Mouse (Mus musculus) lung, postnatal 25 days (tissue): ENCODE measurements around the gene Pck2.
A peak's percentile ranks its signal among the peaks of the same experiment; 100 is the strongest.

Experiments used
- DNase-seq: peaks from one replicate; pipeline ENCODE4 v3.0.0; 2022; ENCODE audit warnings: low spot score

The Pck2 gene

GRCm38 (mm10) chr14:55575711-55576110, 35.6 kb downstream of the Pck2 start:
- DNase-seq = no peak

GRCm38 (mm10) chr14:55576376-55576775, 36.3 kb downstream of the Pck2 start:
- peak; percentile 55 for DNase-seq

- DNase-seq = peak; percentile 90
Measured at GRCm38 (mm10) chr14:55577871-55578667, 38.0 kb downstream of the Pck2 start, which contains the start of gene Psme1. Gene Psme1, plus strand, starts transcription at chr14:55578123.

- DNase-seq = peak; percentile 36
Measured at GRCm38 (mm10) chr14:55578668-55579269, 38.7 kb downstream of the Pck2 start.

- DNase-seq = no peak
Measured at GRCm38 (mm10) chr14:55579511-55580496, 39.7 kb downstream of the Pck2 start.

- DNase-seq = no peak
Measured at GRCm38 (mm10) chr14:55580731-55581130, 40.7 kb downstream of the Pck2 start.

- DNase-seq = no peak
Measured at GRCm38 (mm10) chr14:55581981-55582681, 42.1 kb downstream of the Pck2 start.

- no peak for DNase-seq
Measured at GRCm38 (mm10) chr14:55584303-55584701, 44.2 kb downstream of the Pck2 start.

GRCm38 (mm10) chr14:55584702-55585565, 44.9 kb downstream of the Pck2 start, which contains the start of gene Emc9:
Gene Emc9, minus strand, starts transcription at chr14:55585302.
- DNase-seq = peak; percentile 87

- DNase-seq = no peak
Measured at GRCm38 (mm10) chr14:55585566-55585960, 45.5 kb downstream of the Pck2 start.

- no peak for DNase-seq
Measured at GRCm38 (mm10) chr14:55586149-55586548, 46.1 kb downstream of the Pck2 start.

- DNase-seq = no peak
Measured at GRCm38 (mm10) chr14:55589271-55589670, 49.2 kb downstream of the Pck2 start.

- no peak for DNase-seq
Measured at GRCm38 (mm10) chr14:55589771-55590448, 49.8 kb downstream of the Pck2 start.

- peak; percentile 98 for DNase-seq
Measured at GRCm38 (mm10) chr14:55590748-55591330, 50.8 kb downstream of the Pck2 start, which contains the start of gene Psme2. Gene Psme2, minus strand, starts transcription at chr14:55591113.

- DNase-seq = peak; percentile 99
Measured at GRCm38 (mm10) chr14:55591331-55591891, 51.3 kb downstream of the Pck2 start, which contains the start of gene Rnf31. Gene Rnf31, plus strand, starts transcription at chr14:55591708.

- no peak for DNase-seq
Measured at GRCm38 (mm10) chr14:55592226-55592625, 52.2 kb downstream of the Pck2 start.

- no peak for DNase-seq
Measured at GRCm38 (mm10) chr14:55596036-55596690, 56.1 kb downstream of the Pck2 start.
